Mouse (Mus musculus): ENCODE data around the gene Slc25a36.

Slc25a36 gene

DNA sequence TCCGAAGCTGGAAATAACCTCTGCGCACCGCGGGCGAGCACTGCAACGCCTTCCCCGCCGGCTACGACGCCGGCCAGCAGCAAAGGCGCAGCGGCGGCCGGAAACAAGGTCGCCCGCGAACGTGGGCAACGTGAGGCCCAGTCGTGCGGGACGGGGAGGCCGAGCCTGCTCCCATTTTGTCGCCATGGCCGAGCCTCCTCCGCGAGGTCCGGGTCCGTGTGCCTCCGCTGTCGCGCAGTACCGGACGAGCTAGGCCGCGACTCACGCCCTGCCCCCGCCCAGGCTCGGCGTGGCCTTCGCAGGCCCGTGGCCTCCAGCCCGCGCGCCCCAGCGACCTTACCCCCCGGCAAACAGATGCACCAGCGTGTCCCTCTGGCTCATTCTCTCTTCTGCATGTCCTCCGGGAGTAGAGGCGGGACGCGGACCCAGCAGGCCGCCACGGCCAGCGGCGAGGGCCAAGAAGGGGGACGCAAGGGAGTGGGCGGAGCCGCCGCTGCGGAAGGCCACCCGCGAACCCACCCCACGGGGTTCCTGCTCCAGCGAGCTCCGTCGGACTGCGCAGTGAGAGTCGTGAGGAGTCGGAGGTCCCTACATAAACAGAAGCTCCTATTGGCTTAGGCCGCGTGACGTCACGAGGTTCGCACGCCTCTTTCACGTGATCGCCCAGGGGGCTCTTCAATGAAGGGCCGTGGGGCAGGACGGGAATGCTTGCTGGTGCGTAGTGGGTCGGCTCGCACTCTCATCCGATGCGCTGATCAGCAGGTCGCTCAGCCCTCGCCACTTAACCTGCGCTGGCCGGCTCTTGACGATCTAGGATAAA lies at the start of gene Slc25a36:
Slc25a36 (minus strand) TSS at position 587 of the 820 bp plus-strand sequence.
- DNase-seq (ENCODE audit: low read depth, low spot score), result peak; percentile 98

- DNase-seq (ENCODE audit: low read depth, low spot score), result no peak
Observed at GRCm38 (mm10) chr9:97158412-97158811, 47.5 kb upstream of the Slc25a36 start.

- no peak for DNase-seq (ENCODE audit: low read depth, low spot score)
Observed at GRCm38 (mm10) chr9:97155981-97156380, 45.0 kb upstream of the Slc25a36 start.

- DNase-seq (ENCODE audit: low read depth, low spot score), result no peak
Observed at GRCm38 (mm10) chr9:97154956-97155355, 44.0 kb upstream of the Slc25a36 start.

DNA sequence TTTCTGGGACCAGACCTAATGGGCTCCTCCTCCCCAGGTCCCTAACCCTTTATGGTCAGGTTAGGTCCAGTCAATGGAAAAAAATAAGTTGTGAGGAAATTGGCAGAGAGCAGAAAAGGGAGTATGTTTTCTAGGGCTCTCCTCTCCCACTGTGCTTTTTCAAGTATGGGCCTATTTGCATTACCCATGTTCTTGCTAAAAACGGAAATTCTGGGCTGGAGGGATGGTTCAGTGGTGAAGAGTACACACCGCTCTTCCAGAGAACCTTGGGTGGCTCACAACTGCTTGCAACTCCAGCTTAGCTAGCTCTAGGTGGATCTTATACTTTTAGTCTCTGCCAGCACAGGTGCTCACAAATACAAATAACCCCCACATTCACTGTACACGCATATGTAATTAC lies 42.0 kb upstream of the Slc25a36 start:
- no peak for DNase-seq (ENCODE audit: low read depth, low spot score)

GRCm38 (mm10) chr9:97147270-97147669 lies 36.3 kb upstream of the Slc25a36 start:
- DNase-seq (ENCODE audit: low read depth, low spot score), result no peak

DNA sequence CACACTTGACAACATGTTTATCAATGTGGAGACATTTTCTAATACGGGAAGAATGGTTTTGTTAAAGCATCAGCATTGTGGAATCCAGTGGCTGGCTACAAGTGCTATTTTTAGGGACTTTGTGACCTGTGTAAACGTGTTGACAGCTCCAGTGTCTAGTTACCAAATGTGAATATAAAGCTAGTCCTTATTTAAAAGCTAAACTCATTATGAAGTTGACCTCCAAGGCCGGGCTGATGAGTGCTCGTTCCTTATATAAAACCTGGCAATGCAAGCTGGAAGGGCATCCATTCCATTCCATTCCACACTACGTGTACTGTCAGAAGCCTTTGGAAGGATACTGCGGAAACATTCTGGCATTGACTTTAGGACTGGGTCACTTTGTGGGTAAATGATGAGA lies 34.4 kb upstream of the Slc25a36 start:
- DNase-seq (ENCODE audit: low read depth, low spot score), result no peak

- DNase-seq (ENCODE audit: low read depth, low spot score), result no peak
Observed at GRCm38 (mm10) chr9:97143416-97143815, 32.5 kb upstream of the Slc25a36 start.

- DNase-seq (ENCODE audit: low read depth, low spot score), result no peak
Observed at GRCm38 (mm10) chr9:97142558-97142957, 31.6 kb upstream of the Slc25a36 start.

DNA sequence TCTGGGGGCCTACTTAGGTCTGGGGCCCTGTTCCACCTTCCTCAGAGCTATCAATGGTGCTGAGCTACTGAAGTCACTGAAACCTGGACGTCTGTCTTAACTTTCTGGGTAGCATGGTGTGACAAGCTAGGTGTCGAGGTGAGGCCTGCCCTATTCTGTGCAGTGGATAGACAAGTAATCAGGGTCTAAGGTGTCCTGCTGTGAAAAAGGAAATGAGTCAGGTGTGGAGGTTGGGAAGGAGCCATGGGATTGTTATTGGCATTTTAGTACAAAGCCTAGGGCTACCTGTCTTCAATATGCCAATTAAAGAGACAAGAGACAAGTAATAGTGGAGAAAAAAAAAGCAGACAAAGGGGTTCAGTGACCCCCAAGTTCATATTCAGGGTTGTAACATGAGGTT lies 30.8 kb upstream of the Slc25a36 start:
- no peak for DNase-seq (ENCODE audit: low read depth, low spot score)

DNA sequence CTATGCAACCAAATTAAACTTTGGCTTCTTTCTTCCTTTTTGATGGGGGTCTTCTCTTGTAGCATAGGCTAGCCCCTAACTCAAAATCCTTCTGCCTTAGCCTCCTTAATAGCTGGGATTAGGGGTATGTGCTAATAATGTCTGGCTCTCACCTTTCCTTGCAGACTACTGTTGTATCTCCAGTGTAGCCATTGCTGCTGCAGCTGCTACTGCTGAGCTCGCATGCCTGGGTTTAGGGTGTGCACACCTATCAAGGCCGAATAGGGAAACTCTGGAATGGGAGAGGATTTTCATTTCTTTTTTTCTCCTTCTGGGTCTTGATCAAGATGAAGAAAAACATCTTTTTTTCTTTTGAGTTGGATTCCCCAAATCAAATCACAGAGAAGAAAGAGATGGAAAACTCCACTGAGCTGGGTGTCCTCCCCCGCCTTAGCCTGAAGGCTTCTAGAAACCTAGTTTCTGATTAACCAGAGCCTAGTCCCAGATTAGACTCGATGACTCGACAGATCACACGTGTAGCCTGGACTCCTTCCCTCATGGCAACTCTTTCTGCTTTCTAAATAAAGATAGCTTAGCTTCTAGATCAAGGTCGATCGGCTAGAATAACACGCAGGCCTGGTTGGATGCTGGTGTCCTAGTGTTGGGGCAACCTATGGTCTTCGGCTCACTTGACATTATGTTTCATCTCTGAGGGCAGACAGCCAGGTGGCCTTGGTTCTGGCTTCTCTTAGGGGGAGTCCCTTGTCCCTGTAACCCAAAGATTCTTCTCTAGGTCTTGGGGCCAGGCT lies 29.4 kb upstream of the Slc25a36 start:
- no peak for DNase-seq (ENCODE audit: low read depth, low spot score)

DNA sequence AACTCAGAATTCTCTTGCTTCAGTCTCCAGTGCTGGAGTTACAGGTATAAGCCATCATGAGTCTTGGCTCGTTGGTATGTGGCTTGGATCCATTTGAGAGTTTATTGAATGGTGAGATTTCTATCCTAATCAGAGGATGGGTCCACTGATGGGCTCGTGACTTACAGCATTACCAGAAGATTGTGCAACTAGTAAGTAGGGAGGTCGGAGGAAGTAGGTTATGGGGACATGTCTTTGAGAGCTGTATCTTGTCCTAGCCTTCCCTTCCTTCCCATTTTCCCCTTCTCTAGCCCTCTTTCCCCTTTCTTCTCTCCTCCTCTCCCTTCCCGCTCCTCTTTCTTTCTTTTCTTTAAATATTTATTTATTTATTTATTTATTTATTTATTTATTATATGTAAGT lies 26.7 kb upstream of the Slc25a36 start:
- DNase-seq (ENCODE audit: low read depth, low spot score), result no peak

GRCm38 (mm10) chr9:97137116-97137515 lies 26.2 kb upstream of the Slc25a36 start:
- no peak for DNase-seq (ENCODE audit: low read depth, low spot score)

GRCm38 (mm10) chr9:97135866-97136265 lies 24.9 kb upstream of the Slc25a36 start:
- DNase-seq (ENCODE audit: low read depth, low spot score), result no peak

DNA sequence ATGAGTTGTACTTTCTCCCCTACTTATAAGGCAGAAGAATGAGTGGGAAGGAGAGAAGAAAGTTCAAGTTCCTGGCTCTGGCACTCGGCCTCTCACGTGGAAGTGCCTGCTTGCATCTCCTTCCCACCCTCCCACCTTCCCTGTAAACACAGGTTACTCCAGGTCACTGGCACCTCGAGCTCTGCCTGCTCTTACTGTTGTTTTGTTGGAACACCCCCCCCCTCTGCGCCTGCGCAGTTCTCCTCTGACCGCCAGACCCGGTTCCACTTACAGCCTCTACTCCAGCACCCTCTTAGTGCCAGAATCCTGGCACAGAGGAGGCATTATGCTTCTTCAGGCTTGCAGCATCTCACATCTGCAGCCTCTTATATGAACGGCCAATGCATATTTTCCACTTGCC lies 22.2 kb upstream of the Slc25a36 start:
- DNase-seq (ENCODE audit: low read depth, low spot score), result peak; percentile 40

- DNase-seq (ENCODE audit: low read depth, low spot score), result no peak
Observed at GRCm38 (mm10) chr9:97130001-97130400, 19.0 kb upstream of the Slc25a36 start.

- DNase-seq (ENCODE audit: low read depth, low spot score), result no peak
Observed at GRCm38 (mm10) chr9:97123934-97124692, 13.2 kb upstream of the Slc25a36 start.

DNA sequence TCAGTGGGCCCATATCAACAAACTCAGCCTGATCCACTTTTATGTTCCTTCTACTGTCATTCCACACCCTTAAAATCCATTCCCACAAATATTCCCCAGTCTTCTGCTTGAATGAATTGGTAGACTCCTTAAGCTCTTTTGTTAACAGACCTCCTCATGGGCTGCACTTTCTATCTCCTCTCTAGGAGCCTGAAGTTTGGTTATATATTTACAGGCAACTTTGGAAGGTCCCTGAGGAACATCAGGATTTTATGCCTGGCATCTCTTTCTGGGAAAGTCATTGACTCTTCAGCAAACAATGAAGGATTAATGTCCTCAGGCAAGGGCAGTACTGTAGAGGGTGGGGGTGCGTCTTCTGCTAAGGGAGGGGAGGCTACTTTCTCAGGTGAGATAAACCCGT lies 10.5 kb upstream of the Slc25a36 start:
- DNase-seq (ENCODE audit: low read depth, low spot score), result no peak

- DNase-seq (ENCODE audit: low read depth, low spot score), result no peak
Observed at GRCm38 (mm10) chr9:97114271-97114670, 3.3 kb upstream of the Slc25a36 start.

- DNase-seq (ENCODE audit: low read depth, low spot score), result no peak
Observed at GRCm38 (mm10) chr9:97113555-97113929, 2.6 kb upstream of the Slc25a36 start.

DNA sequence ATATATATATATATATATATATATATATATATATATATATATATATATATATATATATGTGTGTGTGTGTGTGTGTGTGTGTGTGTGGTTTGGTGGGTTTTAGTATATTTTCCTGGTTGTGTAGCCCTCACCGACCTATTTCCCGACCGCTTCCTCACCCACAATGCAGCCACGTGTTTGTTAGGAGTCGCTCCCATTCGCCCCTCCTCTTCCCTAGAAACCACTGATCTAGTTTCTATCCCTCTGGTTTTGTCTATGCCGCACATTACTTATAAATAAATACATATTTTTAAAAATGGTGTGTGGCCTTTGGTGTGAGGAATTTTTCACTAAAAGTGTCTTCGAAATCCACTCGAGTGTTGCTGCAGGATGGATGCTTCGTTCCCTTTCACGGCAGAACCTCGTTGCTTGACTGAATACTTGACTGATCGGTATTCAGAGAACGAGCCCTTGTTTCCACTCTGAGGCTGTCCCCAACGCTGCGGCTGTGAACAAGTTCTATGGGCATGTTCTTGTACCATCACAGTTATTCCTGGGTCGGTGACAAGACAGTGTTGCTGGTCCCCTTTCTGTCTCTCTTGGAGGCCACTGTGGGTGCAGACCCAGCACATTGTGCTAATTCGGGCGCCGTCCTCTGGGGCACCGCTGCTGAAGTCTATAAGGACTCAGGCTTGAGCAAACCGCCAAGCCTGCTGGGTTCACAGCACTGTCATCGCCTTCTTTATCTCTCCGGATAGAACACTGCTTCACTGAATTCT lies 2.0 kb upstream of the Slc25a36 start:
- no peak for DNase-seq (ENCODE audit: low read depth, low spot score)

Measured in forelimb bud, embryonic 11.5 days (tissue).